Mouse (Mus musculus) mature B cell (primary cell): Measurements from ENCODE around the gene Ppp1r9a.

Experiments used
- in situ Hi-C: fragments of 300-500 bp; cut with MboI; formaldehyde crosslinking; loops from 2 replicates; pipeline ENCODE4 v1.14.3; 2019

Ppp1r9a gene

GRCm38 (mm10) chr6:5039316-5039715 lies 136.6 kb downstream of the Ppp1r9a start:
- in situ Hi-C loops: no loop called here

GRCm38 (mm10) chr6:5045854-5046253 lies 143.1 kb downstream of the Ppp1r9a start:
- in situ Hi-C loops: no loop called here

- in situ Hi-C loops: no loop called here
Measured at GRCm38 (mm10) chr6:5048025-5048424, 145.3 kb downstream of the Ppp1r9a start.

GRCm38 (mm10) chr6:5052309-5052708 lies 149.6 kb downstream of the Ppp1r9a start:
- in situ Hi-C loops: no loop called here

GRCm38 (mm10) chr6:5054446-5055095 lies 151.9 kb downstream of the Ppp1r9a start:
- in situ Hi-C loops: no loop called here

- in situ Hi-C loops: no loop called here
Measured at GRCm38 (mm10) chr6:5074736-5075135, 172.0 kb downstream of the Ppp1r9a start.

GRCm38 (mm10) chr6:5075680-5076079 lies 173.0 kb downstream of the Ppp1r9a start:
- in situ Hi-C loops: no loop called here

GRCm38 (mm10) chr6:5078009-5078408 lies 175.3 kb downstream of the Ppp1r9a start:
- in situ Hi-C loops: no loop called here

- in situ Hi-C loops: no loop called here
Measured at GRCm38 (mm10) chr6:5079108-5079507, 176.4 kb downstream of the Ppp1r9a start.

- in situ Hi-C loops: no loop called here
Measured at GRCm38 (mm10) chr6:5080094-5080493, 177.4 kb downstream of the Ppp1r9a start.

- in situ Hi-C loops: no loop called here
Measured at GRCm38 (mm10) chr6:5080496-5080895, 177.8 kb downstream of the Ppp1r9a start.

- in situ Hi-C loops: no loop called here
Measured at GRCm38 (mm10) chr6:5081099-5081498, 178.4 kb downstream of the Ppp1r9a start.

GRCm38 (mm10) chr6:5082144-5082543 lies 179.4 kb downstream of the Ppp1r9a start:
- in situ Hi-C loops: no loop called here

- in situ Hi-C loops: no loop called here
Measured at GRCm38 (mm10) chr6:5082740-5083139, 180.0 kb downstream of the Ppp1r9a start.

- in situ Hi-C loops: no loop called here
Measured at GRCm38 (mm10) chr6:5083957-5084356, 181.2 kb downstream of the Ppp1r9a start.

- in situ Hi-C loops: no loop called here
Measured at GRCm38 (mm10) chr6:5091873-5092272, 189.2 kb downstream of the Ppp1r9a start.

- in situ Hi-C loops: no loop called here
Measured at GRCm38 (mm10) chr6:5092795-5093194, 190.1 kb downstream of the Ppp1r9a start.

GRCm38 (mm10) chr6:5093516-5093915 lies 190.8 kb downstream of the Ppp1r9a start:
- in situ Hi-C loops: no loop called here

GRCm38 (mm10) chr6:5095365-5095973 lies 192.8 kb downstream of the Ppp1r9a start:
- in situ Hi-C loops: no loop called here

- in situ Hi-C loops: no loop called here
Measured at GRCm38 (mm10) chr6:5097309-5097708, 194.6 kb downstream of the Ppp1r9a start.

- in situ Hi-C loops: no loop called here
Measured at GRCm38 (mm10) chr6:5099282-5099681, 196.6 kb downstream of the Ppp1r9a start.

GRCm38 (mm10) chr6:5099842-5100241 lies 197.1 kb downstream of the Ppp1r9a start:
- in situ Hi-C loops: no loop called here

GRCm38 (mm10) chr6:5100347-5100746 lies 197.6 kb downstream of the Ppp1r9a start:
- in situ Hi-C loops: no loop called here

GRCm38 (mm10) chr6:5102741-5103140 lies 200.0 kb downstream of the Ppp1r9a start:
- in situ Hi-C loops: no loop called here
